Mouse (Mus musculus) midbrain, embryonic 14.5 days (tissue): ENCODE data around the gene 1700029J07Rik. TPM values are rescaled to one million over a fixed set of nuclear protein-coding genes. Genes with fewer than 3 reads are reported as not detected.

Source experiments
- ATAC-seq: fragments of 200-750 bp; cut with Nextera tagmentation; 2 replicates; pipeline ENCODE4 v1.8.0; 2017; ENCODE audit warnings: moderate number of reproducible peaks, moderate library complexity; ENCODE audit not compliant: low FRiP score, low TSS enrichment
- DNase-seq: peaks from one replicate; pipeline ENCODE4 v3.0.0-alpha.2; 2015
- H3K27ac ChIP-seq: fragments of 300-500 bp; sonication (generic); replicated peaks from 2 replicates; pipeline ENCODE4 v1.5.1; 2014; ENCODE audit warnings: mild to moderate bottlenecking, low read depth, low read length, moderate library complexity
- H3K27me3 ChIP-seq: fragments of 300-500 bp; sonication (generic); 2 replicates; pipeline ENCODE4 v1.6.1; 2014; ENCODE audit warnings: low read length, control low read depth, mixed read lengths; ENCODE audit not compliant: control insufficient read depth, insufficient read depth
- H3K36me3 ChIP-seq: fragments of 300-500 bp; sonication (generic); 2 replicates; pipeline ENCODE4 v1.6.1; 2014; ENCODE audit warnings: low read length, control low read depth; ENCODE audit not compliant: control insufficient read depth, insufficient read depth
- H3K4me1 ChIP-seq: fragments of 300-500 bp; sonication (generic); 2 replicates; pipeline ENCODE4 v1.6.1; 2014; ENCODE audit warnings: mild to moderate bottlenecking, antibody characterized with exemption, low read length, control low read depth; ENCODE audit not compliant: control insufficient read depth, insufficient read depth
- H3K4me2 ChIP-seq: fragments of 300-500 bp; sonication (generic); 2 replicates; pipeline ENCODE4 v1.6.1; 2014; ENCODE audit warnings: mild to moderate bottlenecking, low read length, moderate library complexity
- H3K4me3 ChIP-seq: fragments of 300-500 bp; sonication (generic); replicated peaks from 2 replicates; pipeline ENCODE4 v1.5.1; 2014; ENCODE audit warnings: low read depth, low read length
- H3K9ac ChIP-seq: fragments of 300-500 bp; sonication (generic); replicated peaks from 2 replicates; pipeline ENCODE4 v1.6.1; 2014; ENCODE audit warnings: mild to moderate bottlenecking, low read length, moderate library complexity
- H3K9me3 ChIP-seq: fragments of 300-500 bp; sonication (generic); 2 replicates; pipeline ENCODE4 v1.6.1; 2016; ENCODE audit warnings: low read length, control low read depth, mixed read lengths; ENCODE audit not compliant: control insufficient read depth
- WGBS: fragments of 180-500 bp; shearing (Covaris S2); extraction: QIAGEN DNeasy Blood & Tissue Kit; methylation state at CpG from one replicate; pipeline ENCODE4 v1.1.7; 2014; 5-methylcytosine and 5-hydroxymethylcytosine counted together
- polyA plus RNA-seq: library from polyadenylated mRNA; unstranded; fragments of >200 nt; fragmentation: Nextera tagmentation; extraction: Ambion mirVana; gene quantifications from 2 replicates; pipeline ENCODE4 v1.2.1, GENCODE M21; 2014

Gene 1700029J07Rik
- polyA plus RNA-seq = 4.0 and 4.5 TPM in 2 replicates

GRCm38 (mm10) chr8:45975126-45975836 lies at the start of gene 1700029J07Rik, which contains the start of gene Ufsp2:
Gene 1700029J07Rik (minus strand): TSS chr8:45975252.
Gene Ufsp2 (plus strand): TSS chr8:45975528.
- WGBS = 2% methylated on average over 57 of the region's 57 CpGs
- Histone ChIP-seq H3K4me1 (peaks cover 12% of the 10 kb centered on the region), H3K27me3 (no peaks in the 10 kb centered on the region), H3K36me3 (peaks cover 4% of the 10 kb centered on the region; the same call in 1 of the 2 replicates), H3K4me2 (peak within 1 kb of the TSS; percentile 81), H3K9me3 (peaks cover 4% of the 10 kb centered on the region; the same call in 1 of the 2 replicates), H3K4me3 (peak within 1 kb of the TSS; percentile 62), H3K9ac (peak within 1 kb of the TSS; percentile 65), H3K27ac (peak within 1 kb of the TSS; percentile 77)
- DNase-seq = peak; percentile 100
- peak; percentile 99 for ATAC-seq

GRCm38 (mm10) chr8:46024392-46024791 lies 49.3 kb upstream of the 1700029J07Rik start:
- H3K9ac ChIP-seq = no peak overlapping the region
- no peak overlapping the region for H3K4me2 ChIP-seq
- H3K27me3 ChIP-seq = no peaks in the 10 kb centered on the region
- H3K4me1 ChIP-seq = no peaks in the 10 kb centered on the region
- no peaks in the 10 kb centered on the region for H3K9me3 ChIP-seq
- H3K36me3 ChIP-seq = no peaks in the 10 kb centered on the region
- no peak for ATAC-seq
- H3K27ac ChIP-seq = no peak overlapping the region
- no peak overlapping the region for H3K4me3 ChIP-seq
- DNase-seq = no peak
- WGBS = 57% methylated on average over 4 of the region's 4 CpGs

GRCm38 (mm10) chr8:46022758-46023157 lies 47.7 kb upstream of the 1700029J07Rik start:
- Histone ChIP-seq H3K4me3 (no peak overlapping the region), H3K9ac (no peak overlapping the region), H3K27ac (no peak overlapping the region), H3K27me3 (no peaks in the 10 kb centered on the region), H3K4me2 (no peak overlapping the region), H3K36me3 (no peaks in the 10 kb centered on the region), H3K4me1 (no peaks in the 10 kb centered on the region), H3K9me3 (no peaks in the 10 kb centered on the region)
- ATAC-seq (no peak), DNase-seq (no peak)
- 95% methylated on average over 9 of the region's 9 CpGs for WGBS

- no peak overlapping the region for H3K4me3 ChIP-seq
- no peak overlapping the region for H3K4me2 ChIP-seq
- no peak for DNase-seq
- no peaks in the 10 kb centered on the region for H3K36me3 ChIP-seq
- WGBS = 90% methylated on average over 9 of the region's 9 CpGs
- no peak overlapping the region for H3K9ac ChIP-seq
- no peaks in the 10 kb centered on the region for H3K4me1 ChIP-seq
- H3K27me3 ChIP-seq = no peaks in the 10 kb centered on the region
- no peaks in the 10 kb centered on the region for H3K9me3 ChIP-seq
- no peak for ATAC-seq
- no peak overlapping the region for H3K27ac ChIP-seq
These were observed 47.2 kb upstream of the 1700029J07Rik start for GRCm38 (mm10) chr8:46022203-46022602.

GRCm38 (mm10) chr8:46010746-46011680 lies 36.0 kb upstream of the 1700029J07Rik start:
- Histone ChIP-seq H3K4me3 (no peak overlapping the region; the same call in 1 of the 2 replicates), H3K9me3 (no peaks in the 10 kb centered on the region), H3K9ac (no peak overlapping the region), H3K27me3 (no peaks in the 10 kb centered on the region), H3K4me2 (peak overlapping the region; percentile 43), H3K27ac (no peak overlapping the region), H3K36me3 (no peaks in the 10 kb centered on the region), H3K4me1 (no peaks in the 10 kb centered on the region)
- ATAC-seq (no peak), DNase-seq (peak; percentile 61)
- WGBS = 13% methylated on average over 17 of the region's 17 CpGs

GRCm38 (mm10) chr8:46010306-46010705 lies 35.3 kb upstream of the 1700029J07Rik start:
- ATAC-seq (no peak), DNase-seq (peak; percentile 20)
- H3K4me3 ChIP-seq = no peak overlapping the region
- 53% methylated on average over 2 of the region's 2 CpGs for WGBS
- peak overlapping the region; percentile 43 for H3K4me2 ChIP-seq
- no peaks in the 10 kb centered on the region for H3K27me3 ChIP-seq
- H3K4me1 ChIP-seq = no peaks in the 10 kb centered on the region
- no peak overlapping the region for H3K9ac ChIP-seq
- H3K9me3 ChIP-seq = no peaks in the 10 kb centered on the region
- H3K36me3 ChIP-seq = no peaks in the 10 kb centered on the region
- no peak overlapping the region for H3K27ac ChIP-seq

- Histone ChIP-seq H3K9me3 (no peaks in the 10 kb centered on the region), H3K4me3 (no peak overlapping the region), H3K27ac (no peak overlapping the region), H3K4me2 (no peak overlapping the region), H3K9ac (no peak overlapping the region), H3K27me3 (no peaks in the 10 kb centered on the region), H3K36me3 (no peaks in the 10 kb centered on the region), H3K4me1 (no peaks in the 10 kb centered on the region)
- ATAC-seq (no peak), DNase-seq (no peak)
- 79% methylated on average over 3 of the region's 3 CpGs for WGBS
These were observed 32.1 kb upstream of the 1700029J07Rik start for GRCm38 (mm10) chr8:46007050-46007672.

GRCm38 (mm10) chr8:46005596-46005995 lies 30.5 kb upstream of the 1700029J07Rik start, which contains the start of gene Ankrd37:
Gene Ankrd37 (minus strand): TSS chr8:46005707.
- Histone ChIP-seq H3K27me3 (no peaks in the 10 kb centered on the region), H3K4me3 (no peak within 1 kb of the TSS), H3K9ac (no peak within 1 kb of the TSS), H3K9me3 (no peaks in the 10 kb centered on the region), H3K36me3 (no peaks in the 10 kb centered on the region), H3K4me2 (no peak within 1 kb of the TSS), H3K4me1 (no peaks in the 10 kb centered on the region; the same call in 1 of the 2 replicates), H3K27ac (no peak within 1 kb of the TSS)
- WGBS = 76% methylated on average over 4 of the region's 4 CpGs
- DNase-seq (no peak), ATAC-seq (no peak)
